In genomic region chr12:108981941-108982683, GRCm38 (mm10) we compare ENCODE assay signal across 21 mouse cellular contexts.
DNase-seq lines count a peak whose midpoint lies in the region; ATAC-seq lines count a peak whose summit lies in the region.
"Had no signal": no experiment of that assay in that cellular context is flagged by ENCODE, and none has a peak within 500 bp of the region (broad histone marks: within the 10 kb centered on the region; RNA-seq: fewer than 3 reads in every experiment).

No protein-coding gene starts in this region.

- H3K4me3 ChIP-seq in forebrain, embryonic 13.5 days, result no peak overlapping the region
- no peak overlapping the region for H3K4me3 ChIP-seq in forebrain, embryonic 12.5 days (replicated peaks)
- H3K4me3 ChIP-seq in neural tube, embryonic 11.5 days (ENCODE audit: low read depth, low read length), result no peak overlapping the region
- no peak overlapping the region for H3K4me3 ChIP-seq in hindbrain, embryonic 16.5 days (ENCODE audit: low read length)
- no peak overlapping the region for H3K4me3 ChIP-seq in neural tube, embryonic 14.5 days (ENCODE audit: low read depth, low read length)
- H3K4me3 ChIP-seq: hindbrain, embryonic 15.5 days; layer of hippocampus, adult 2 months; limb, embryonic 10.5 days had no signal

- no peak for ATAC-seq in forebrain, embryonic 13.5 days
- no peak for ATAC-seq in forebrain, embryonic 12.5 days (ENCODE audit: low FRiP score)
- ATAC-seq in neural tube, embryonic 11.5 days (ENCODE audit: insufficient read depth, low FRiP score, low TSS enrichment), result 0 out of 2 replicates have a peak, but pooled peaks have one; percentile 27
- ATAC-seq in hindbrain, embryonic 16.5 days, result peak; percentile 43; the same call in 1 of the 2 replicates
- peak; percentile 42; the same call in 1 of the 2 replicates for ATAC-seq in neural tube, embryonic 14.5 days (ENCODE audit: low read depth)
- ATAC-seq: intestine, postnatal 0 days had no signal

- WGBS in forebrain, embryonic 13.5 days, result 51% methylated on average over 14 of the region's 14 CpGs
- WGBS in forebrain, embryonic 12.5 days, result 64% methylated on average over 14 of the region's 14 CpGs
- WGBS in neural tube, embryonic 11.5 days, result 81% methylated on average over 14 of the region's 14 CpGs
- 36% methylated on average over 14 of the region's 14 CpGs for WGBS in hindbrain, embryonic 16.5 days
- 37% methylated on average over 14 of the region's 14 CpGs for WGBS in neural tube, embryonic 14.5 days

- H3K27me3 ChIP-seq in forebrain, embryonic 13.5 days, result peaks cover 12% of the 10 kb centered on the region
- H3K27me3 ChIP-seq in forebrain, embryonic 12.5 days, result peaks cover 25% of the 10 kb centered on the region
- no peaks in the 10 kb centered on the region for H3K27me3 ChIP-seq in neural tube, embryonic 11.5 days (ENCODE audit: control insufficient read depth, insufficient read depth, low read length)
- H3K27me3 ChIP-seq in hindbrain, embryonic 16.5 days (replicated peaks; ENCODE audit: control insufficient read depth, insufficient read depth, low read length), result no peaks in the 10 kb centered on the region
- H3K27me3 ChIP-seq in neural tube, embryonic 14.5 days (ENCODE audit: control insufficient read depth, insufficient read depth, low read length), result no peaks in the 10 kb centered on the region
- H3K27me3 ChIP-seq: hindbrain, embryonic 15.5 days had no signal

- H3K27ac ChIP-seq in forebrain, embryonic 13.5 days, result 0 out of 2 replicates have a peak overlapping the region, but pooled peaks have one; percentile 14
- no peak overlapping the region for H3K27ac ChIP-seq in forebrain, embryonic 12.5 days
- no peak overlapping the region for H3K27ac ChIP-seq in neural tube, embryonic 11.5 days (ENCODE audit: low read depth, low read length)
- no peak overlapping the region for H3K27ac ChIP-seq in hindbrain, embryonic 16.5 days (ENCODE audit: low read depth, low read length)
- no peak overlapping the region for H3K27ac ChIP-seq in neural tube, embryonic 14.5 days (ENCODE audit: low read depth, low read length)
- H3K27ac ChIP-seq: hindbrain, embryonic 15.5 days; layer of hippocampus, adult 2 months; limb, embryonic 10.5 days had no signal

- H3K4me2 ChIP-seq in forebrain, embryonic 13.5 days, result no peak overlapping the region
- H3K4me2 ChIP-seq in forebrain, embryonic 12.5 days, result no peak overlapping the region
- H3K4me2 ChIP-seq in neural tube, embryonic 11.5 days (ENCODE audit: low read depth), result no peak overlapping the region
- no peak overlapping the region for H3K4me2 ChIP-seq in hindbrain, embryonic 16.5 days (ENCODE audit: low read length)
- H3K4me2 ChIP-seq in neural tube, embryonic 14.5 days (ENCODE audit: low read depth, low read length), result no peak overlapping the region
- H3K4me2 ChIP-seq: hindbrain, embryonic 15.5 days had no signal

- no peak overlapping the region for H3K9ac ChIP-seq in forebrain, embryonic 13.5 days
- no peak overlapping the region for H3K9ac ChIP-seq in forebrain, embryonic 12.5 days
- no peak overlapping the region for H3K9ac ChIP-seq in neural tube, embryonic 11.5 days (ENCODE audit: low read length)
- no peak overlapping the region for H3K9ac ChIP-seq in hindbrain, embryonic 16.5 days (ENCODE audit: low read depth, low read length)
- H3K9ac ChIP-seq in neural tube, embryonic 14.5 days (replicated peaks; ENCODE audit: low read depth, low read length), result no peak overlapping the region
- H3K9ac ChIP-seq: hindbrain, embryonic 15.5 days had no signal

- no peaks in the 10 kb centered on the region for H3K9me3 ChIP-seq in forebrain, embryonic 13.5 days (replicated peaks)
- H3K9me3 ChIP-seq in forebrain, embryonic 12.5 days, result no peaks in the 10 kb centered on the region
- H3K9me3 ChIP-seq in neural tube, embryonic 11.5 days (ENCODE audit: control insufficient read depth, low read length), result no peaks in the 10 kb centered on the region
- H3K9me3 ChIP-seq in hindbrain, embryonic 16.5 days (ENCODE audit: control insufficient read depth, low read length), result no peaks in the 10 kb centered on the region
- no peaks in the 10 kb centered on the region for H3K9me3 ChIP-seq in neural tube, embryonic 14.5 days (ENCODE audit: control insufficient read depth, low read length)
- H3K9me3 ChIP-seq: hindbrain, embryonic 15.5 days; limb, embryonic 10.5 days had no signal

- no peaks in the 10 kb centered on the region for H3K36me3 ChIP-seq in forebrain, embryonic 13.5 days (ENCODE audit: poor library complexity, severe bottlenecking)
- no peaks in the 10 kb centered on the region for H3K36me3 ChIP-seq in forebrain, embryonic 12.5 days (replicated peaks)
- H3K36me3 ChIP-seq in neural tube, embryonic 11.5 days (ENCODE audit: control insufficient read depth, insufficient read depth, low read length), result no peaks in the 10 kb centered on the region
- no peaks in the 10 kb centered on the region for H3K36me3 ChIP-seq in hindbrain, embryonic 16.5 days (ENCODE audit: control insufficient read depth, insufficient read depth, low read length)
- no peaks in the 10 kb centered on the region for H3K36me3 ChIP-seq in neural tube, embryonic 14.5 days (ENCODE audit: control insufficient read depth, insufficient read depth, low read length)
- H3K36me3 ChIP-seq: hindbrain, embryonic 15.5 days; limb, embryonic 10.5 days had no signal

- peaks cover 46% of the 10 kb centered on the region for H3K4me1 ChIP-seq in forebrain, embryonic 13.5 days
- peaks cover 37% of the 10 kb centered on the region for H3K4me1 ChIP-seq in forebrain, embryonic 12.5 days
- H3K4me1 ChIP-seq in neural tube, embryonic 11.5 days (ENCODE audit: control insufficient read depth, insufficient read depth, low read length), result peaks cover 3% of the 10 kb centered on the region; the same call in 1 of the 2 replicates
- peaks cover 22% of the 10 kb centered on the region for H3K4me1 ChIP-seq in hindbrain, embryonic 16.5 days (ENCODE audit: control insufficient read depth, insufficient read depth, low read depth, low read length)
- peaks cover 9% of the 10 kb centered on the region; the same call in 1 of the 2 replicates for H3K4me1 ChIP-seq in neural tube, embryonic 14.5 days (ENCODE audit: control insufficient read depth, insufficient read depth, low read length)

- DNase-seq in neural tube, embryonic 11.5 days (ENCODE audit: low spot score), result no peak
- DNase-seq in neural tube, embryonic 10.5 days (ENCODE audit: extremely low spot score, low spot score), result no peak
- DNase-seq in right cerebral cortex, postnatal 36 days (ENCODE audit: low spot score in 2 of 2), result no peak
- DNase-seq in T-cell, adult 2 months (ENCODE audit: low spot score), result no peak
- DNase-seq: adrenal gland, postnatal 25 days; cerebellum, adult 11-12 months; cerebellum, postnatal 14 days; embryo, embryonic 11 days; gastrocnemius, postnatal 36 days; kidney, postnatal 10 days; lung, adult 18-20 months; lung, postnatal 14 days; thymus, adult 18-20 months had no signal

Comparison
In these comparisons a context has a peak if more than half of its experiments do, and no peak if none do; other contexts are left out.
1. ATAC-seq: peak in neural tube, embryonic 11.5 days (single experiment), hindbrain, embryonic 16.5 days (single experiment) and neural tube, embryonic 14.5 days (single experiment); none in forebrain, embryonic 13.5 days (single experiment) and forebrain, embryonic 12.5 days (single experiment).